Mouse (Mus musculus) hindbrain, embryonic 10.5 days (tissue): ENCODE results near the gene Dcdc2a. TPM values are rescaled to one million over a fixed set of nuclear protein-coding genes. Genes with fewer than 3 reads are reported as not detected.
A peak's percentile ranks its signal among the peaks of the same experiment; 100 is the strongest.

ENCODE experiments used
- DNase-seq: peaks from one replicate; pipeline ENCODE4 v3.0.0-alpha.2; 2017; ENCODE audit warnings: low spot score
- H3K27ac ChIP-seq: fragments of 300-500 bp; sonication (generic); 2 replicates; pipeline ENCODE4 v1.5.1; 2016; ENCODE audit warnings: mild to moderate bottlenecking, moderate library complexity
- H3K27me3 ChIP-seq: fragments of 300-500 bp; sonication (generic); 2 replicates; pipeline ENCODE4 v1.6.1; 2016; ENCODE audit warnings: mild to moderate bottlenecking; ENCODE audit not compliant: poor library complexity, insufficient read depth, severe bottlenecking
- H3K36me3 ChIP-seq: fragments of 300-500 bp; sonication (generic); 2 replicates; pipeline ENCODE4 v1.6.1; 2016; ENCODE audit warnings: mild to moderate bottlenecking, moderate library complexity
- H3K4me1 ChIP-seq: fragments of 300-500 bp; sonication (generic); replicated peaks from 2 replicates; pipeline ENCODE4 v1.6.1; 2016; ENCODE audit warnings: mild to moderate bottlenecking
- H3K4me3 ChIP-seq: fragments of 300-500 bp; sonication (generic); 2 replicates; pipeline ENCODE4 v1.5.1; 2016; ENCODE audit warnings: mild to moderate bottlenecking, moderate library complexity
- H3K9me3 ChIP-seq: fragments of 300-500 bp; sonication (generic); 2 replicates; pipeline ENCODE4 v1.6.1; 2016; ENCODE audit warnings: mild to moderate bottlenecking, moderate library complexity
- WGBS: fragments of 180-500 bp; shearing (Covaris S2); methylation state at CpG from one replicate; pipeline ENCODE4 v1.1.7; 2016; 5-methylcytosine and 5-hydroxymethylcytosine counted together
- polyA plus RNA-seq: library from polyadenylated mRNA; unstranded; fragments of >200 nt; fragmentation: Nextera tagmentation; extraction: Ambion mirVana; gene quantifications from 2 replicates; pipeline ENCODE4 v1.2.1, GENCODE M21; 2016

The Dcdc2a gene
- polyA plus RNA-seq, 1 experiment from 2014 or later, result 3.4 TPM

DNA sequence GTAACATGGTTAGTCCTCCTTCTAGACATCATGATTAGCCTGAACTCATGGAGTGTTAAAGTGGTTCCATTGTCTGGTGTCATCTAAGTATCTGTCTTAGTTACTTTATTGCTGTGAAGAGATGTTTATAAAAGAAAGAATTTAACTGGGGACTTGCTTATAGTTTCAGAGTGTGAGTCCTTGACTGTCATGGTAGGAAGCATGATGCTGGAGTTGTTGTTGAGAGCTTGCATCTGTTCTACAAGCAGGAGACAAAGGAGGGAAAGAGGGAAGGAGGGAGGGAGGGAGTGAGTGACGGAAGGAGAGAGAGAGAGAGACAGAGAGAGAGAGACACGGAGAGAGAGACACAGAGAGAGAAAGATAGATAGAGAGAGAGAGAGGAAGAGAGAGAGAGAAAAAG, 90.4 kb downstream of the Dcdc2a start:
- no peak overlapping the region for H3K4me3 ChIP-seq
- WGBS, result 88% methylated on average over 2 of the region's 2 CpGs
- H3K27me3 ChIP-seq, result no peaks in the 10 kb centered on the region

DNA sequence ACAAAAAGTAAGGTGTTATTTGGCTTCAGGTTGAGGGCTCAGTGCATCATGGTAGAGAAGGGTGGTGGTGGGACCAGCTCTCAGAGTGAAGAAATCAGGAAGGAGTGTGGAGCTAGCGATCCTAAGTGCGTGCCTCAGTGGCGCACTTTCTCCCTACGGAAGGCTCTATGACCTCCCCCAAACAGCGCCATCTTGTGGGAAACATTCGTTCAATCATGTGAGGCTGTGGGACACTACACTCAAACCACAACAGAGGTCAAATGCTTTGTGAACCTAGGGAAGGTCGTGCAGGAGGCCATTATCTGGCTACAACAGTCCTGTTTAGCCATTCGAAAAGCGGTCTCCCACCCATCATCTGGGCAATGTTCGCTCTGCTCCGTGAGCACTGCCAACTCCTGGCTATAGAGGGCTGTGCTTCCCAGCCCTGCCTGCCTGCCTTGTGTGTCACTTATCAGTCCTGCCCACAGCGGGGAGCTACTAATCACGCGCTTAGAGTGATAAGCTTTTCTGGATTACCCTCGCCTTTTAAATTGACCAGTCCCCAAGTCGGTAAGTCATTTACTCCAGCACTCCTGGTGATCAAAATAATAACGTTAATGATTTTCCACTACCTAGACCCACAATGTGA, 94.5 kb downstream of the Dcdc2a start:
- H3K9me3 ChIP-seq, result no peaks in the 10 kb centered on the region
- H3K36me3 ChIP-seq, result no peaks in the 10 kb centered on the region
- DNase-seq, result no peak
- no peak overlapping the region for H3K4me3 ChIP-seq
- 0 out of 2 replicates have a peak, but pooled peaks cover 3% of the 10 kb centered on the region for H3K4me1 ChIP-seq
- 30% methylated on average over 17 of the region's 17 CpGs for WGBS
- H3K27me3 ChIP-seq, result no peaks in the 10 kb centered on the region
- no peak overlapping the region for H3K27ac ChIP-seq

More for the DNA sequence above, 90.4 kb downstream of the Dcdc2a start:
- no peaks in the 10 kb centered on the region for H3K36me3 ChIP-seq
- 0 out of 2 replicates have a peak, but pooled peaks cover 3% of the 10 kb centered on the region for H3K4me1 ChIP-seq
- no peak for DNase-seq
- 0 out of 2 replicates have a peak, but pooled peaks cover 3% of the 10 kb centered on the region for H3K9me3 ChIP-seq
- H3K27ac ChIP-seq, result no peak overlapping the region

DNA sequence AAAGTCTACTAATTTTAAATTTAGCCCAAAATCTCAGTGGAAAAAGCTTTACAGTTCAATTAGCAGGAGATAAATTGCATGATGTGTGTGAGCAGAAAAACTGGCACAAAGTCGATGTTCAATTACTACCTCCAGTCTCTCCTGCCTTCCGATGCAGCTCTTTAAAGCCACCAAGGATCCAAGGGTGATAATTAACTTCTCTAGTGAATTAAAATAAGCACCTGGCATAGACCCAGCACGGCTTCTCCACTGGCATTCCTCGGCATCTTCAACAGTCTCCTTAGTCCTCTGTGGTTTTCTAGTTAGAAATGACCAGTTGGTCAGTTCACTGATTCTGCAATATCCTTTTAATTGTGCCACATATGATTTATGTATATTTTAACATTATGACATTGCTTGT, 95.1 kb downstream of the Dcdc2a start:
- 71% methylated on average over 4 of the region's 4 CpGs for WGBS
- H3K27ac ChIP-seq, result no peak overlapping the region
- DNase-seq, result no peak
- 0 out of 2 replicates have a peak, but pooled peaks cover 3% of the 10 kb centered on the region for H3K4me1 ChIP-seq
- H3K9me3 ChIP-seq, result no peaks in the 10 kb centered on the region
- no peaks in the 10 kb centered on the region for H3K36me3 ChIP-seq
- no peak overlapping the region for H3K4me3 ChIP-seq
- H3K27me3 ChIP-seq, result no peaks in the 10 kb centered on the region

DNA sequence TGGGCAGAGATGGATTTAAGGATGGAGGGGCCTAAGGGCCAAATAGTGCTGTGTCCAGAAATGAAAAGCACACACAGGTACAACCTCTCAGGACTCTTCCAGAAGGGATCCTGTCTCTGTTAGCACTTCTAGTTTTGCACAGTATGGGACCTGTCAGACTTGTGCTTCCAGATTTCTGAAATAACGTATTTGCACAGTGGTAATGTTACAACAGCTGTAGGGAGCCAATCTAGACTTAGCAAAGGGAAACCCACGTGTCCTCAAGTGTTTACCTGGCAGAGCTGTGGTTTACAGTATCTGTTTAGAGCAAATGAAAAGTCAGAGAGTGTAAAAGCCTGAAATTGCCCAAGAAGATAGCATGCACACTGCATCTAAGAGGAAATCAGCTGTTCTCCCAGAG, 104.1 kb downstream of the Dcdc2a start:
- Histone ChIP-seq H3K27ac (no peak overlapping the region), H3K4me1 (peaks cover 5% of the 10 kb centered on the region; the same call in 1 of the 2 replicates), H3K4me3 (no peak overlapping the region), H3K27me3 (no peaks in the 10 kb centered on the region), H3K9me3 (no peaks in the 10 kb centered on the region), H3K36me3 (no peaks in the 10 kb centered on the region)
- no peak for DNase-seq
- 76% methylated on average over 2 of the region's 2 CpGs for WGBS

DNA sequence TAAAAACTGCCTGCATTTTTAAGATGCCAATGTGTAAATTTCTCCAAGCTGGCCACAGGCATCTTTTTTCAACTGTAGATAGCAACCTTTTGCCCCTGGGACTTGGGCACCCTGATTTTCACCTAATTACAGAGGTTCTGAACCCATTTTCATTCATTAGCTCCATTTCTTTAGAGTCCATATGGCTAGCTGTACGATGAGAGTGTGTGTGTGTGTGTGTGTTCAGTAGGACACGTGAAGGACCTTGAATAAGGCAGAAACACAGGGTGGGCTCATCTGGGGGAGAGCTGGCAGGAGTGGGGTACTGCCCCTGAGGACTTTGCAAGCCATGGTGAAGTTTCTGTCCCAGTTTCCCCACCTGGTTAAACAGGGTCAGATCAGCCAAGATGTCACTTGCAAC, 105.0 kb downstream of the Dcdc2a start:
- Histone ChIP-seq H3K27me3 (no peaks in the 10 kb centered on the region), H3K9me3 (no peaks in the 10 kb centered on the region), H3K27ac (no peak overlapping the region), H3K4me1 (peaks cover 5% of the 10 kb centered on the region; the same call in 1 of the 2 replicates), H3K36me3 (no peaks in the 10 kb centered on the region), H3K4me3 (no peak overlapping the region)
- WGBS, result 71% methylated on average over 2 of the region's 2 CpGs
- no peak for DNase-seq

DNA sequence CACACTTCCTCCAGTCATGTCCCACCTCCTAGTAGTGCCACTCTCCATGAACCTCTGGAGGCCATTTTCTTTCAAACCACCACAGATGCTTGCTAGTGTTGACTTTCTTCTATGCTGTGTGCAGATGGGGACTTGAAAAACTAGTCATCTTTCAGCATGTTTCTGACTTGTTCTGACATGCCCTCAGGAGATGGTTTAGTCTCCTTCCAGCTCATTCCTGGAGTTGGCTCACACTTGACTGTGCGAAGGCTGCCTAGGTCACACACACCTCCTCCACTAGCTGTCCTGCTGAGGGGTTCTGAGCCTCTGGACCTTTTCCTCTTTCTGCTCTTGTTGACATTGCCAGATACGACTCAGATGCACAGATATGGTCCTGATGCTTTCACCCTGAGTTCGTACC, 106.8 kb downstream of the Dcdc2a start:
- WGBS, result 93% methylated on average over 3 of the region's 3 CpGs
- Histone ChIP-seq H3K36me3 (no peaks in the 10 kb centered on the region), H3K27me3 (no peaks in the 10 kb centered on the region), H3K9me3 (no peaks in the 10 kb centered on the region), H3K4me3 (no peak overlapping the region), H3K27ac (no peak overlapping the region), H3K4me1 (peaks cover 13% of the 10 kb centered on the region; the same call in 1 of the 2 replicates)
- DNase-seq, result no peak

DNA sequence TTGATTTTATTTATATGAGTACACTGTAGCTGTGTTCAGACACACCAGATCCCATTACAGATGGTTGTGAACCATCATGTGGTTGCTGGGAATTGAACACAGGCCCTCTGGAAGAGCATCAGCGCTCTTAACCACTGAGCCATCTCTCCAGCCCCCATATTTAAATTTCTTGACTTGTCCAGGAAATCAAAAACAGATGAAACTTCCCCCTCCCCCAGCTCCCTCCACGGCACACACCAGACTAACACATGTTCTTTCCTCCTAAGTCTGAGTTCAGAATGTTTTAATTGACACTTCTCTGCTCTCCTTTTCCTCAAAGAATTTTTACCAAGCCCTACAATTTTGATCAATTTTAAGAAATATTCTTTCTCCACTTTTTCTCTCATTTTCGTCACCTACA, 113.1 kb downstream of the Dcdc2a start:
- DNase-seq, result no peak
- H3K9me3 ChIP-seq, result no peaks in the 10 kb centered on the region
- H3K27me3 ChIP-seq, result no peaks in the 10 kb centered on the region
- peaks cover 8% of the 10 kb centered on the region; the same call in 1 of the 2 replicates for H3K4me1 ChIP-seq
- H3K27ac ChIP-seq, result no peak overlapping the region
- no peaks in the 10 kb centered on the region for H3K36me3 ChIP-seq
- WGBS, result 84% methylated on average over 3 of the region's 3 CpGs
- H3K4me3 ChIP-seq, result no peak overlapping the region

DNA sequence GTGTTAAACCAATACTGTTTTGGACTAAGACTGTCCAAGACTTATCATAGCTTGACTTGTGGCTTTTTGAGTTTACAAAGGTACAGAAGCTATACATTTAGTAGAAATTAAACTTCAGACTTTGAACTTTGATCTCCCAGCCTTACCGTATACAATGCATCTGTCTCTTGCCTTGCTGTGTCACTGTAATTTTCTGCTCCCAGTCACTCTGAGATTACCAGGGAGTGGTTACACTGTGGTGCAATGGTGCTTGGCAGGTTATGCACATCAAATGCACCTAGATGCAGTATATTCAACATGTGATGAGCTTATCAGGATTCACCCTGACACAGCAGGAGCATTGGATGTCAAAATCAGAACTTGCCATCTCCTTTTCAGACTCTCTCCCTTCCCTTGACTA, 122.0 kb downstream of the Dcdc2a start:
- Histone ChIP-seq H3K27ac (no peak overlapping the region), H3K36me3 (no peaks in the 10 kb centered on the region), H3K9me3 (no peaks in the 10 kb centered on the region), H3K27me3 (no peaks in the 10 kb centered on the region), H3K4me1 (no peaks in the 10 kb centered on the region), H3K4me3 (no peak overlapping the region)
- no peak for DNase-seq
- 89% methylated on average over 1 of the region's 1 CpGs for WGBS

DNA sequence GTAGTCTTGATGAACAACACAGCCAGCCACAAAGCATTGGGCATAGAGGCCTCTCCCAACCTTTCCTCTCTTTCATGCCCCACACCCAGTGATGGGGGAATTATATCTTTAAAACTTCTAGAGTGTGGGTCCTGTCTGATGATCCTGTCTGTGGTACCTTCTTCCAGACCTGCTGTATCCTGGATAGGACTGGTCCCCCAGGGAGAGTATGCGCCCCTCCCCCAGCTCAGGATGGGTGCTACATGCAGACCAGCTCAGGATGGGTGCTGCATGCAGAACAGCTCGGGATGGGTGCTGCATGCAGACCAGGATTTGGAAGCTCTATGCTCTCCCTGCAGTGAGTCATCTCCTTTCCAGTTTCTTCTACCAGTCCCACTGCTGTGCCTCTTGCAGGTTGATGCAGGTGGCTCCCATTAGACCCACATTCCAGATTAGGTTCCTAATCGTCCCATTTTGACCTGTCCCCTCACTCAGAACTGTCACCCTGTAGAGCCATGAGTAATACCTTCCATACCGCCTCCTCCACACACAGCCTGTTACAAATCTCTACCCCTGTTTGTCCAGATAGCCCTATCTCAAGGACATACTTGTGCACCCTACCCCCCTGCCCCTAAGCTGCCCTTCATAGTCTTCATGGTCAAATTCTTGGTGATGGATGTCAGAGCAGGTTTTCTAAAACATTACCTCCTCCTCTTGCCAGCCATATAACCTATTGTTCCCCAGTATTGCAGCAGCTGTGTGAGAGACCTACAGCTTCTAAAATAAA, 122.6 kb downstream of the Dcdc2a start:
- H3K9me3 ChIP-seq, result no peaks in the 10 kb centered on the region
- H3K27ac ChIP-seq, result no peak overlapping the region
- no peaks in the 10 kb centered on the region for H3K36me3 ChIP-seq
- 80% methylated on average over 4 of the region's 4 CpGs for WGBS
- H3K4me3 ChIP-seq, result no peak overlapping the region
- no peak for DNase-seq
- H3K4me1 ChIP-seq, result no peaks in the 10 kb centered on the region
- H3K27me3 ChIP-seq, result no peaks in the 10 kb centered on the region

DNA sequence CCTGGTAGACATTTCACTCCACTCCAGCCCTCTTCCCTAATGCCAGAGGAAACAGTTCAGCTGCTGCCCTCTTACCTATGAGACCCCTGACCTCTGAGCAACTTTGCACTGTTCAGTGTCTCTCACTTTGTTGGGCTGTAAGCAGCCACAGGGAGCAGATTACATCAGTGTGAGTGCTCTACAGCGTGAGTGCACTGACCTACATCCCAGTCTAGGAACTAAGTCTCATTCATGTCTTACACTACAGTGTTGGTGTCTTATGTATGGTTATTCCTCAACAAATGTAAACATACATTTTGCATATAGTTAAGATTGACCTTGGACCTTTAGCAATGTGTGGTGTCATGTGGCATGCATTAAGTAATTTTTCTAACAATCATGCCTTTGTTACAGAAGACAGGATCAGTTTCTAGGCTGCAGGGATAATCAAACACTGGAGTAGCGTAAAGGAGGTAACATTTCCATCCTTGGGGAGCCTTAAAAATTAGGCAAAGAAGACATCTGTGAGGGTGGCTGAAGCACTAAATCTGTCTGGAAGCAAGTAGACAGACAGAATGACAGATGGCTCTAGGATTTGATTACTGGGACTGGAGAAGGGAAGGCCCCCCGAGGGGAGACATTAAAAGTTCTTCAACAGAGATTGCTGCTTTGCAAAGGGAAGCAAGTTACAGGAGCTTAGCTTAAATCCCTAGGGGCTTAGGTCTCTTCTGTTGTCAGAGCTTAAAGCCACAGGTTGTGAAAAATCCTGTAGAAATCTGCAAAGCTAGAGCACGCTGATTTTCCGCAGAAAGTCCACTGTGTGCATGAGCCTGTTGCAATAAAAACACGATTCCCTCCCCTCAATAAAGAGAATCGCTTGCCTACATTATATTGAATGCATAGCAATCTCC, 130.9 kb downstream of the Dcdc2a start:
- peak overlapping the region; percentile 59; the same call in 1 of the 2 replicates for H3K27ac ChIP-seq
- H3K9me3 ChIP-seq, result no peaks in the 10 kb centered on the region
- H3K36me3 ChIP-seq, result no peaks in the 10 kb centered on the region
- WGBS, result 23% methylated on average over 7 of the region's 7 CpGs
- H3K4me3 ChIP-seq, result peak overlapping the region; percentile 6; the same call in 1 of the 2 replicates
- no peaks in the 10 kb centered on the region for H3K27me3 ChIP-seq
- peak; percentile 31 for DNase-seq
- peaks cover 22% of the 10 kb centered on the region for H3K4me1 ChIP-seq

DNA sequence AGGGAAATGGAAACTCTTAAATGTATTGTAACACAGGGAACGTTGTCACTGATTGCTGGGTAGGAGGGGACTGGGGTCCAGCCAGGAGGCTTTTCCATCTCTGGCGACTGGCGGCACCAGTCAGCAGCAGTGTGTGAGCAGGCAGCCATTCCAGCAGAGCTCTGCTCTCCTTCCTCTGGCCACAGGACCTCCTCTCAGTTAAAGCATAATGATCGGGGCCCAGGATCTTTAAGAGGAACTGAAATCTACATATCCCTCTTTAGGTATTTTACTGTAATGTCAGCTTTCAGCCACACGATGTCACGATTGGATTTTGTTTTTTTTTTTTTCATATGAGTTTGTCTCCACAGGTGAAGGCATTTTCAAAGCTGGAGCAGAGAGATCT, 131.5 kb downstream of the Dcdc2a start:
- Histone ChIP-seq H3K27ac (peak overlapping the region; percentile 59; the same call in 1 of the 2 replicates), H3K4me3 (peak overlapping the region; percentile 6; the same call in 1 of the 2 replicates)
- DNase-seq, result peak; percentile 28

DNA sequence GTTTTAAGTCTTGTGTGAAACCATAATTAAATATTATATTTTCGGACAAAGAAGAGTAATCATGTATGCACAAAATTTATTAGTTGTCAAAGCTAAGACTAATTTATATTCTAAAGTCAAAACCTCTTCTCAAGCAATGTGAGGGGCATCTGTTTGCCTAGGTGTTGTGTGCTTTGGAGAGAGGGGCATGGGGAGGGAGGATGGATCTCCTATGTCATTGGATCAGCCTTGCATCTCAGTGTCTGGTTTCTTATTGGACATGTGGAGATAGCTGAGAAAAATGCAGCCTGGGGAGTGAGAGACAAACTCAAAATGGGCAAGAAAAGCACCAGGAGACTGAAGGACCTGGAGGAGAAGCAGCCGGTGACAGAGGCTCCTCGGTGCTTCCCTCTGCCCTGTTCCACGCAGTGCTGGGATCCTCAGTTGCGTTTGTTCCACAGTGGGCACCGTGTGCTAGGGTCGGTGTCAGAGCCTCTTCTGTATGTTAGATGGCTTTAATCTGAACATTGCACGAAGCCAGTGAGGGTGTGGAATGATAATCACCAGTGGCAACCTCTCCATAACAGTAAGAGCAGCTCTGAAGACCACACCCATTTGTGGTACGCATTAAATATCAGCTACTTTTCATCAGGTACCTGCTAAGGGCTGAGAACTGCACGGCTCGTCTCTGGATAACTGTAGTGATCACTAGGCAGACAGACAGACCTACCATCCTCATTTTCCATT, 133.8 kb downstream of the Dcdc2a start:
- Histone ChIP-seq H3K4me3 (no peak overlapping the region), H3K36me3 (no peaks in the 10 kb centered on the region), H3K4me1 (peaks cover 22% of the 10 kb centered on the region), H3K9me3 (no peaks in the 10 kb centered on the region), H3K27me3 (no peaks in the 10 kb centered on the region), H3K27ac (no peak overlapping the region)
- 88% methylated on average over 11 of the region's 11 CpGs for WGBS
- no peak for DNase-seq

More for the DNA sequence above, 131.5 kb downstream of the Dcdc2a start:
- peaks cover 22% of the 10 kb centered on the region for H3K4me1 ChIP-seq
- no peaks in the 10 kb centered on the region for H3K27me3 ChIP-seq
- H3K36me3 ChIP-seq, result no peaks in the 10 kb centered on the region
- no peaks in the 10 kb centered on the region for H3K9me3 ChIP-seq
- 10% methylated on average over 6 of the region's 6 CpGs for WGBS
